Mouse (Mus musculus) CH12.LX (cell line): ENCODE results near the gene Gng12. TPM values are rescaled to one million over a fixed set of nuclear protein-coding genes. Genes with fewer than 3 reads are reported as not detected.

Experiments
- DNase-seq: peaks from one replicate; pipeline ENCODE4 v3.0.0-alpha.2; 2013; ENCODE audit errors: extremely low read depth
- H3K27ac ChIP-seq: 2 replicates; pipeline ENCODE4 v1.5.1; 2012; ENCODE audit warnings: low read depth, mild to moderate bottlenecking, control low read depth, moderate library complexity; ENCODE audit not compliant: insufficient read depth
- H3K27me3 ChIP-seq: replicated peaks from 2 replicates; pipeline ENCODE3; 2012; ENCODE audit warnings: inconsistent platforms
- H3K36me3 ChIP-seq, 2 experiments: replicated peaks in 1 of 2; 2 replicates each; pipeline versions ENCODE3 to v1.6.1; 2012; ENCODE audit warnings: inconsistent platforms in 1 of 2, low read length in 1 of 2, mild to moderate bottlenecking in 1 of 2, mixed read lengths in 1 of 2, moderate library complexity in 1 of 2; ENCODE audit not compliant: control insufficient read depth in 1 of 2, insufficient read depth in 1 of 2
- H3K4me1 ChIP-seq, 2 experiments: 2 replicates each; pipeline ENCODE4 v1.6.1; 2012; ENCODE audit warnings: inconsistent platforms in 1 of 2, moderate library complexity in 1 of 2; ENCODE audit not compliant: insufficient read depth in 2 of 2, control insufficient read depth in 1 of 2
- H3K4me2 ChIP-seq: 2 replicates; pipeline ENCODE4 v1.6.1; 2012; ENCODE audit warnings: low read depth, mild to moderate bottlenecking, control low read depth; ENCODE audit not compliant: poor library complexity, insufficient read depth, severe bottlenecking
- H3K4me3 ChIP-seq, 3 experiments: fragments of 150-350 bp in 1 of 3; sonication (generic) in 1 of 3; replicated peaks in 1 of 3; 2 replicates each; pipeline versions ENCODE3 to v1.5.1; 2011 to 2012; ENCODE audit warnings: low read depth in 2 of 3, low read length in 2 of 3, mild to moderate bottlenecking in 2 of 3, moderate library complexity in 2 of 3, control low read depth in 1 of 3, improper control_type of control experiment in 1 of 3, inconsistent platforms in 1 of 3, mixed read lengths in 1 of 3; ENCODE audit not compliant: poor library complexity in 1 of 3
- H3K79me2 ChIP-seq: replicated peaks from 2 replicates; pipeline ENCODE4 v1.6.1; 2012; ENCODE audit warnings: mild to moderate bottlenecking, moderate library complexity; ENCODE audit not compliant: control insufficient read depth, poor library complexity, insufficient read depth, severe bottlenecking; ENCODE audit errors: extremely low read depth
- H3K9ac ChIP-seq: 2 replicates; pipeline ENCODE4 v1.6.1; 2012; ENCODE audit warnings: low read depth, mild to moderate bottlenecking, control low read depth, moderate library complexity; ENCODE audit not compliant: insufficient read depth
- H3K9me3 ChIP-seq: replicated peaks from 2 replicates; pipeline ENCODE3; 2012; ENCODE audit warnings: low read length, inconsistent platforms, mixed read lengths
- CHD2 ChIP-seq: IDR thresholded peaks from 2 replicates; pipeline ENCODE4 v1.6.1; 2011; ENCODE audit warnings: low read length, improper control_type of control experiment
- E2F4 ChIP-seq: IDR thresholded peaks from 2 replicates; pipeline ENCODE4 v1.6.1; 2011; ENCODE audit warnings: low read depth, low read length, improper control_type of control experiment; ENCODE audit not compliant: insufficient replicate concordance
- IRF4 ChIP-seq: IDR thresholded peaks from 2 replicates; pipeline ENCODE4 v1.6.1; 2014; ENCODE audit warnings: low read depth, mild to moderate bottlenecking, inconsistent platforms, low read length, improper control_type of control experiment
- JUN ChIP-seq: IDR thresholded peaks from 2 replicates; pipeline ENCODE4 v1.6.1; 2011; ENCODE audit warnings: low read depth, mild to moderate bottlenecking, low read length, improper control_type of control experiment, moderate library complexity; ENCODE audit not compliant: insufficient read depth
- JUND ChIP-seq: conservative IDR thresholded peaks from 2 replicates; pipeline ENCODE4 v1.6.1; 2011; ENCODE audit warnings: low read depth, low read length, improper control_type of control experiment
- MAFK ChIP-seq: IDR thresholded peaks from 2 replicates; pipeline ENCODE4 v1.6.1; 2011; ENCODE audit warnings: low read length, improper control_type of control experiment; ENCODE audit not compliant: insufficient replicate concordance
- MAX ChIP-seq: IDR thresholded peaks from 2 replicates; pipeline ENCODE4 v1.6.1; 2011; ENCODE audit warnings: low read length, improper control_type of control experiment
- MAZ ChIP-seq: IDR thresholded peaks from 2 replicates; pipeline ENCODE4 v1.6.1; 2012; ENCODE audit warnings: low read depth, mild to moderate bottlenecking, inconsistent platforms, low read length, improper control_type of control experiment, moderate library complexity
- MEF2A ChIP-seq: IDR thresholded peaks from 2 replicates; pipeline ENCODE4 v1.6.1; 2014; ENCODE audit warnings: low read depth, mild to moderate bottlenecking, inconsistent platforms, low read length, improper control_type of control experiment, borderline replicate concordance
- MXI1 ChIP-seq: IDR thresholded peaks from 2 replicates; pipeline ENCODE4 v1.6.1; 2011; ENCODE audit warnings: mild to moderate bottlenecking, low read depth, low read length, improper control_type of control experiment
- NELFE ChIP-seq: IDR thresholded peaks from 2 replicates; pipeline ENCODE4 v1.6.1; 2011; ENCODE audit warnings: low read depth, low read length, improper control_type of control experiment
- RCOR1 ChIP-seq: conservative IDR thresholded peaks from 2 replicates; pipeline ENCODE4 v1.6.1; 2012; ENCODE audit warnings: low read depth, mild to moderate bottlenecking, inconsistent platforms, low read length, improper control_type of control experiment
- SMC3 ChIP-seq: IDR thresholded peaks from 2 replicates; pipeline ENCODE4 v1.6.1; 2011; ENCODE audit warnings: low read depth, low read length, improper control_type of control experiment
- TCF12 ChIP-seq: IDR thresholded peaks from 2 replicates; pipeline ENCODE4 v1.6.1; 2014; ENCODE audit warnings: low read depth, mild to moderate bottlenecking, inconsistent platforms, low read length, improper control_type of control experiment
- USF1 ChIP-seq: IDR thresholded peaks from 2 replicates; pipeline ENCODE4 v1.6.1; 2014; ENCODE audit warnings: low read depth, mild to moderate bottlenecking, inconsistent platforms, low read length, improper control_type of control experiment
- ZKSCAN1 ChIP-seq: IDR thresholded peaks from 2 replicates; pipeline ENCODE4 v1.6.1; 2012; ENCODE audit warnings: low read depth, inconsistent platforms, low read length, improper control_type of control experiment, borderline replicate concordance
- ZMIZ1 ChIP-seq: IDR thresholded peaks from 2 replicates; pipeline ENCODE4 v1.6.1; 2012; ENCODE audit warnings: low read depth, mild to moderate bottlenecking, inconsistent platforms, low read length, improper control_type of control experiment
- ZNF384 ChIP-seq: IDR thresholded peaks from 2 replicates; pipeline ENCODE4 v1.6.1; 2012; ENCODE audit warnings: low read depth, low read length, improper control_type of control experiment, inconsistent platforms
- dilution Hi-C: fragments of 300-500 bp; cut with MboI; formaldehyde crosslinking; loops from 2 replicates; pipeline ENCODE4 v1.14.3; 2020; ENCODE audit warnings: low sequenced_read_pairs; ENCODE audit not compliant: extremely low pct_unique_long_range_greater_than_20kb, extremely low pct_ligation_motif_present
- in situ Hi-C: fragments of 300-500 bp; cut with MboI; formaldehyde crosslinking; loops from 3 replicates; pipeline ENCODE4 v1.14.3; 2019; ENCODE audit warnings: low sequenced_read_pairs, low pct_ligation_motif_present, low pct_unique_long_range_greater_than_20kb, mixed read lengths
- polyA plus RNA-seq: library from polyadenylated mRNA; unstranded; fragments of >175 nt; gene quantifications from 2 replicates; pipeline ENCODE4 v1.2.1, GENCODE M21; 2012; ENCODE audit warnings: low read depth; ENCODE audit not compliant: insufficient read length
- total RNA-seq, 2 experiments: library from RNA; depleted of rRNA; stranded (reverse); fragments of 300-350 nt in 1 of 2; fragments of >200 nt in 1 of 2; gene quantifications; 2 replicates each; pipeline ENCODE4 v1.2.3; 2012 to 2014

The Gng12 gene
- total and polyA plus RNA-seq, 3 experiments, result 3.9 to 20.8 (median 12.2) TPM

GRCm38 (mm10) chr6:66908327-66908973, 12.3 kb downstream of the Gng12 start:
- Histone ChIP-seq H3K27me3 (no peaks in the 10 kb centered on the region), H3K36me3 (no peaks in the 10 kb centered on the region), H3K4me1 (peaks cover 0 to 24% of the 10 kb centered on the region in 2 experiments; a peak in 2 of 4 replicates), H3K27ac (no peak overlapping the region), H3K4me3 (no peak overlapping the region), H3K79me2 (no peaks in the 10 kb centered on the region), H3K9me3 (no peaks in the 10 kb centered on the region), H3K9ac (no peak overlapping the region)
- dilution Hi-C loops (no loop called here), in situ Hi-C loops (no loop called here)
- no peak for DNase-seq
- TF ChIP-seq ZKSCAN1 (no peak), JUND (no peak)
- TF ChIP-seq, all 38 proteins: peak for 0
- H3K4me2 ChIP-seq, result no peak overlapping the region

- in situ Hi-C loops, result no loop called here
- Histone ChIP-seq H3K79me2 (no peaks in the 10 kb centered on the region), H3K4me2 (no peak overlapping the region), H3K4me1 (peaks cover 0 to 17% of the 10 kb centered on the region in 2 experiments; a peak in 2 of 4 replicates), H3K27me3 (no peaks in the 10 kb centered on the region), H3K9ac (no peak overlapping the region), H3K4me3 (no peak overlapping the region), H3K9me3 (no peaks in the 10 kb centered on the region)
- dilution Hi-C loops, result no loop called here
- no peak for DNase-seq
- TF ChIP-seq E2F4 (no peak), SMC3 (no peak), MXI1 (no peak), CHD2 (no peak), ZMIZ1 (no peak), MEF2A (no peak), MAZ (no peak), IRF4 (no peak), ZNF384 (no peak), MAX (no peak), JUND (no peak), TCF12 (no peak), NELFE (no peak), JUN (no peak), USF1 (no peak), MAFK (no peak), RCOR1 (no peak)
- TF ChIP-seq, all 38 proteins: peak for 0
- peaks cover 0 to 5% of the 10 kb centered on the region in 2 experiments for H3K36me3 ChIP-seq
- H3K27ac ChIP-seq, result no peak overlapping the region
These were observed 14.6 kb downstream of the Gng12 start for GRCm38 (mm10) chr6:66910493-66911435.
